Mouse (Mus musculus): ENCODE results near the gene Prex1.
"Not testable (repeated sequence)": the region's sequence is repeated elsewhere in the genome, so short reads cannot be mapped to it uniquely, and the experiment has no call there.

The Prex1 gene

DNA sequence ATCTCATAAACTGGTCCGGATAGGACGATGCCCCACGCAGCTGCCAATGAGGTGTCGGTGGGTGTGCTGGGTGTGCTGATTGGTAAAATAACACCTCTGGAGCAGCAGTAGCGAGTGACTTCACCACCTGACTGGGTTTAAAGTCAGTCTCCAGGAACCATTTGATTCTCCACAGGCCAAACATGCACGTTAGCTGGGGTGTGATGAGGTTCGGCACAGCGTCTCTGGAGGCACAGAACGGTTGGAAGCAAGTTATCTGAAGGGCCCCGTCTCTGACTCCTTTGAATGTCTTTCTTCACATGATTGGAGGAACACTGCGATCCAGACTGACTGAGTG lies 159.5 kb downstream of the Prex1 start:
- no peak for DNase-seq (ENCODE audit: low spot score)

GRCm38 (mm10) chr2:166553502-166554168 lies 160.0 kb downstream of the Prex1 start:
- no peak for DNase-seq (ENCODE audit: low spot score)

DNA sequence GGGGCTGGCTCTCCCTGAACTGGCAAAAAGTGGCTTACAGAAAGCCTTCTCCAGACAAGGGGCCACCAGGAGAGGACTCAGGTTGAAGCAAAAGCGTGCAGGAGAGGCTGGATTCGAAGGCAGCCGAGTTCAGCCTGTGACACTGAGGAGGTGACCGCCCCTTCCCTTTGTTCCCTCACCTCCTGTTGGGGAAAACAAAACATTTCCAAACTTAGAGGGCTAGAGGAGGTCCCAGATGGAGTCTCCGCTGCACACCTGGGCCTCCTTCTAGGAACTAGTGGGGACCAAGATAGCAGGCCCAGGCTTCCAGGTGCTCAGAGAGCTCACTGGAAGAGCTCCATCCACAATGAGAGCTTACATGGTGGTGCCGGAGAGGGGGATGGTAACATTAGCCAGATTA lies 161.0 kb downstream of the Prex1 start:
- no peak for DNase-seq (ENCODE audit: low spot score)

DNA sequence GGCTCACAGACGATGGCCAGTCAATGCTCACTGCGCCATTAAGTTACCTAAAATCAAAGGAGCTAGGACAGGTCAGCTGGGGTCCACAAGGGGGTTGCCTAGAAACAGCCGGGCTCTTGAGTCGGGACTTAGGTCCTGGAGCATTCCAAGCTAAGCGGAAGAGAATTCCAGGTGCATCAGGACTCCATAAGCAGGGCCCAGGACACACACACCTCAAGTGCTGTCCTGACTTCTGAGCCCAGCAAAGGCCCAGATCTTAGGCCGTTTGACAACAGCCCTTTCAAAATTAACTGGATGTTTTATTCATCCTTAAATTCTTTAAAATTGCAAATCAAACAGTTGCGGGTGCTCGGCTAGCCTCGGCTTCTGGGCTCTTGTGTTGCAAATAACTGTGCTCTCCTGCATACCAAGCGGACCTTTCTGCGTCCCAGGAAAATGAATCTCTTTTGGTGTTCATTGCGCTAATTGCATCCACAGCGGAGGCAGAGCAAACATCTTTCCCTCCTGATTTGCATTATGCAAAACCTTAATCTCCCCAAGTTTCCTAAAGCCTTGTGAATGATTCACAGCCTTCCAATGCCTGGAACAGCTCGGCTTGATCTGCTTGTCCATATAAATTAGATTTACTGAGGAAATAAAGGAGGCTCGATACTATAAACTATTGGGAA lies 161.7 kb downstream of the Prex1 start:
- DNase-seq (ENCODE audit: low spot score) = no peak

GRCm38 (mm10) chr2:166549871-166550270 lies 163.8 kb downstream of the Prex1 start:
- DNase-seq (ENCODE audit: low spot score) = no peak

GRCm38 (mm10) chr2:166549069-166549468 lies 164.6 kb downstream of the Prex1 start:
- DNase-seq (ENCODE audit: low spot score) = no peak

DNA sequence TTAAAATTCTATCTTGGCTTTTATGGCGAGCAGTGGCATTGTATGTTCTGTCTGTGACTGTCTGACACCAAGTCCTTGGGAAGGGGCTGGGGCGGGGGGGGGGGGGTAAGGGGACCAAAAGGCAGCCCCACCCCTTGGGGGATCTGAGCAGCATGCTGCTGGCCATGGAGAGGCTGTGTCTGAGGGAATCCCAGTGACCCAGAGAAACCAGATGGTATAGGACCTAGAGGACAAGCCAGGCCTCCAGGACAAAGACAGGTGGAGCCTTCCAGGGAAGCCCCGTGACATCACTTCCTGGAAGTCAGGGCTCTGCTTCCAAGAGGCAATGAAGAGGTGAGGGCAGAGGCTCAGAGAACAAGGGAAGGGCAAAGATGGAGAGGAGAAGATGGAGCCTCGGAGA lies 168.1 kb downstream of the Prex1 start:
- DNase-seq (ENCODE audit: low spot score) = no peak

DNA sequence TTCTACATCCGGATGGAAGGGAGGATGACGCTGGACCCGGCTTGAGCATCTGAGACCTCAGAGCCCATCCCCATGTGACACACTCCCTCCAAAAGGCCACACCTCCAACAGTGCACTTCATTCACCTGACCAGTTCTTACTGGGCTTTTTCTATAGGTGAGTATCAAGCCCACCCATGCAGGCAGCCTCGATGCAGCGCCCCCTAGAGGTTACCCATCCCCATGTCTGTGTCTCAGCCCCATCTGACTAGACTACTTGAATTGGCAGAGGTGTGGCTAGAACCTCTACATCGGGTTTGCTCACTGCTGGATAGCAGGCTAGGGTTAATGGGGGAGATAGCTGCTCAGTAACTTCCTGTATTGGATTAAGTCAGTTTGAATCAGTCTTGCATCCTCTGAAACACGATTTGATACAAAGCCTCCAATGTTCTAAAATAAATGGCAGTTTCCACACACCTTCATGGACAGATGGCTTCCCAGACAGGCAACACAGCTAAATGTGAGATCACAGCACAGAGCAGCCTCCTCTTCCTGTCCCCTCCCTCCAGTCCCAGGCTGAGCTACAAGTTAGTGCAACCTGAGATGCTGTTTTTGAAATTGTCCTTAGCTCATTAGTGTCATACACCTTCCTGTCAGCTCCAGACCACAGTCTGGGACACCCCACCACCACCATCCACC lies 168.9 kb downstream of the Prex1 start:
- no peak for DNase-seq (ENCODE audit: low spot score)

- DNase-seq (ENCODE audit: low spot score) = no peak
These were observed 172.3 kb downstream of the Prex1 start for GRCm38 (mm10) chr2:166541112-166541928.

GRCm38 (mm10) chr2:166540216-166540615 lies 173.4 kb downstream of the Prex1 start:
- DNase-seq (ENCODE audit: low spot score) = no peak

- no peak for DNase-seq (ENCODE audit: low spot score)
These were observed 176.7 kb downstream of the Prex1 start for GRCm38 (mm10) chr2:166536896-166537295.

GRCm38 (mm10) chr2:166535519-166535918 lies 178.1 kb downstream of the Prex1 start:
- no peak for DNase-seq (ENCODE audit: low spot score)

- DNase-seq (ENCODE audit: low spot score) = no peak
These were observed 187.4 kb downstream of the Prex1 start for GRCm38 (mm10) chr2:166526204-166526603.

GRCm38 (mm10) chr2:166523156-166523890 lies 190.3 kb downstream of the Prex1 start:
- no peak for DNase-seq (ENCODE audit: low spot score)

- DNase-seq (ENCODE audit: low spot score) = no peak
These were observed 191.0 kb downstream of the Prex1 start for GRCm38 (mm10) chr2:166522612-166523120.

- DNase-seq (ENCODE audit: low spot score) = no peak
These were observed 191.6 kb downstream of the Prex1 start for GRCm38 (mm10) chr2:166521878-166522611.

- DNase-seq (ENCODE audit: low spot score) = no peak
These were observed 192.2 kb downstream of the Prex1 start for GRCm38 (mm10) chr2:166521461-166521860.

DNA sequence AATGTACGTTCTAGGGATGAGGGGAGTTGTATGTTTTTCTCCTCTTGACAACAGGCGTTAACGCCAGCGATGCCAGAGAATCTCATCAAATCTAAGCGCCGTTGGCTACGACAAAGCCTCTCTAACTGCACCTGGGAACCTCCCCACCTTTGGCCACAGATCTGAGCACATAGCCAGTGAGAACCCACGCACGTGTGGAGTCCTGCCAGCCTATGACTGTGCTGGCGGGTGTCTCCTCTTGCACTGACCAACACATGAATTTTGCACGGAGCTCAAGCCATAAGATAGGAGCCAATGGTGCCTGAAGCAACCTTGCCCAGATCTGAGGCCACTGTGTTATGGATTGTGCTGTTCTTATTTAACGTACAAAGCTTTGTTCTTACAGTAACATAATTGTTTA lies 193.1 kb downstream of the Prex1 start:
- DNase-seq (ENCODE audit: low spot score) = no peak

DNA sequence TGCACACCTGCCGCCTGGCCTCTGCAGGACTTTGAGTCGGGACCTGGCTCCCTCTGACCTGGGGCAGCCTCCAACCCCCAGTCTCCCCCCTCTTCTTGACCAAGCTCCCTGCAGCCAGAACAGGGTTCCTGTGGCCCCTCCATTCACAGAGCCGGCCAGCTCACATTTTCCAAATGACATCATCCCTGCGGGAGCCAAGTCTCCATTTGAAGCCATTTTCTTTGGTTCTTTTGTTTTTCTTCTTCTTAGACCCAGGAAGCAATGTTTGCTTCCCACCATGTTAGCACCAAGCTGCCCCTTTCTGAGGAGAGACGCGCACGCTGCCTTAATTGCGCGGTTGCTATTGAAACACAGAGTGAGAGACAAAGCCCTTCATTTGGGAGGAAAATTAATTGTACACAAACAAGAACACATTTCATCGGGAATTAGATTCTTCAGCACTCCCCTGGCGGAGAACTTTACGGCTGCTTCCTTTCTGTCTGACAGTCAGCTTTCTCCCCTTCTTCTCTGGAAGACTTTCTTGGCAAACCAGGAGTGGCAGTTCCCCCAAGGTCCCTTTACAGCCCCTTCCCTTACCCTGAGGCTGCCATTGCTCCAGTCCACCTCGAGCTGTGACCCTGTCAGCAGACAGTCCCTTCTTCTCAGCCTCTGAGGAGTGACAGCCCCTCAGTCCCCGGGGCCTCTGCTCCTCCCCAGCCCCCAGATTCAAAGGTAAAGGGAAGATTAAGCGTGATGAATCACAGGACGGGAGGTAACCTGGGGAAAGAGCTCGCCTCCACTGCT lies 196.0 kb downstream of the Prex1 start:
- not testable (repeated sequence) for DNase-seq (ENCODE audit: low spot score)

DNA sequence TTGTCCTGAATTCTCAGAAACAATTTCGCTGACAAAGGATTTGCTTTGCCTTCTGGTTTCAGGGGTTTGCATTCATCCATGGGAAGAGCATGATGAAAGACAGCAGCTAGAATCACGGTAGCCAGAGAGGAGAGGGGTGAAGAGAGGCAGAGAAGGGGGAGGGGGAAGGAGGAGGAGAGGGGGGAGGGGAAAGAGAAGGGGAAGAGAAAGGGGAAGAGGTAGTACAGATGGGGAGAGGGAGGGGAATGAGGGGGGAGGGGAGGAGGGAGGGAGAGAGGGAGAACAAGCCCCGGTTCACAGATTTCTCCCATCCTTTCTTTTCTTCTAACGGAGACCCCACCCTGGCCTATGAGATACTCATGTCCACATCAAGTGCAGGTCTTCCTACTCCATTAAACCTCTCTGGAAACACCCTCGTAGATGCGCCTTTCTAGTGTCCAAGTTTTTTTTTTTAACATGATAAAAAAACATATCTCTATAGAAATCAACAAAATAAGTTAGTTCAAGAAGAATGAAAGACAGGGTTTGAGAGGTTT lies 196.7 kb downstream of the Prex1 start:
- no peak for DNase-seq (ENCODE audit: low spot score)

Data from left cerebral cortex, adult 11 months (tissue).